Mouse (Mus musculus) thymus, adult 2 months (tissue): ENCODE data around the gene Ybey. TPM values are rescaled to one million over a fixed set of nuclear protein-coding genes. Genes with fewer than 3 reads are reported as not detected.

ENCODE experiments used
- DNase-seq: peaks from one replicate; pipeline ENCODE4 v3.0.0; 2021
- H3K27ac ChIP-seq: fragments of 200-500 bp; 2 replicates; pipeline ENCODE4 v1.5.1; 2012; ENCODE audit warnings: low read length, control low read depth; ENCODE audit not compliant: control insufficient read depth, insufficient read depth
- H3K27me3 ChIP-seq: fragments of 200-500 bp; 2 replicates; pipeline ENCODE4 v1.6.1; 2012; ENCODE audit warnings: mild to moderate bottlenecking, low read length, moderate library complexity, mixed read lengths; ENCODE audit not compliant: control insufficient read depth, insufficient read depth
- H3K36me3 ChIP-seq: fragments of 200-500 bp; 2 replicates; pipeline ENCODE4 v1.6.1; 2012; ENCODE audit warnings: mild to moderate bottlenecking, low read length, moderate library complexity; ENCODE audit not compliant: control insufficient read depth, insufficient read depth
- H3K4me1 ChIP-seq: fragments of 200-500 bp; replicated peaks from 2 replicates; pipeline ENCODE4 v1.6.1; 2012; ENCODE audit warnings: low read length; ENCODE audit not compliant: control insufficient read depth, insufficient read depth
- H3K4me3 ChIP-seq: fragments of 200-500 bp; 2 replicates; pipeline ENCODE4 v1.5.1; 2012; ENCODE audit warnings: mild to moderate bottlenecking, low read length, control low read depth, moderate library complexity; ENCODE audit not compliant: control insufficient read depth, insufficient read depth
- CTCF ChIP-seq: fragments of 200-500 bp; IDR thresholded peaks from 2 replicates; pipeline ENCODE4 v1.5.1; 2012; ENCODE audit warnings: mild to moderate bottlenecking, control low read depth, low read length, moderate library complexity, borderline replicate concordance; ENCODE audit not compliant: control insufficient read depth, poor library complexity, insufficient read depth; ENCODE audit errors: extremely low read depth
- POLR2A ChIP-seq: fragments of 200-500 bp; IDR thresholded peaks from 2 replicates; pipeline ENCODE4 v1.6.1; 2012; ENCODE audit warnings: mild to moderate bottlenecking, low read length, control low read depth, moderate library complexity; ENCODE audit not compliant: control insufficient read depth, poor library complexity, insufficient read depth; ENCODE audit errors: extremely low read depth
- WGBS: fragments of 180-500 bp; shearing (Covaris S2); methylation state at CpG from one replicate; pipeline ENCODE4 v1.1.7; 2018; 5-methylcytosine and 5-hydroxymethylcytosine counted together
- polyA plus RNA-seq: library from polyadenylated mRNA; depleted of rRNA; stranded (reverse); fragments of >200 nt; gene quantifications from 2 replicates; pipeline ENCODE4 v1.2.3, GENCODE M21; 2012

Gene Ybey
- polyA plus RNA-seq, 1 experiment, result 4.1 TPM

GRCm38 (mm10) chr10:76495501-76495900, 26.6 kb upstream of the Ybey start:
- Histone ChIP-seq H3K27me3 (no peaks in the 10 kb centered on the region), H3K36me3 (peaks cover 74% of the 10 kb centered on the region), H3K4me1 (no peaks in the 10 kb centered on the region), H3K4me3 (no peak overlapping the region), H3K27ac (no peak overlapping the region)
- WGBS, result 94% methylated on average over 6 of the region's 6 CpGs
- no peak for DNase-seq
- TF ChIP-seq POLR2A (no peak), CTCF (no peak)

DNA sequence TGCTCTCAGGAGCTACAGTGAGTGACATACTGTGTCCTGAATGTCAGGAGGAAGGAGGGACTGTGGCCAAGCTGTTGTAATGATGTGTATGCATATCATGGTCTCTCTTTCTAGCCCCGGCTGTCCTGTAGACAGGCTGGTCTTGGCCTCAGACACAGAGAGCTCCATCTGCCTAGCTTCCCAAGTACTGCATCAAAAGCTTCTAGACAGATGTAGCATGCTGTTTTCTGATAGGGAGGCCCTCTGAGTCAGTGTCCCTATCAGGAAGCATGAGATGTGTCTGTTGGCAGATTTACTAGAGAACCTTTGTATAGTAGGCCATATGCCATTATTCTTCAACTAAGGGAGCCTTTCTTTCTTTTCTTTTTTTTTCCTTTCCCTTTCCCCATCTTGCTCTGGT, 24.6 kb upstream of the Ybey start:
- no peaks in the 10 kb centered on the region for H3K27me3 ChIP-seq
- TF ChIP-seq CTCF, result no peak
- TF ChIP-seq POLR2A, result no peak
- peaks cover 74% of the 10 kb centered on the region for H3K36me3 ChIP-seq
- H3K4me1 ChIP-seq, result no peaks in the 10 kb centered on the region
- 94% methylated on average over 1 of the region's 1 CpGs for WGBS
- DNase-seq, result no peak
- H3K27ac ChIP-seq, result no peak overlapping the region
- no peak overlapping the region for H3K4me3 ChIP-seq

- Histone ChIP-seq H3K4me1 (no peaks in the 10 kb centered on the region), H3K27ac (no peak overlapping the region), H3K36me3 (peaks cover 76% of the 10 kb centered on the region), H3K4me3 (no peak overlapping the region), H3K27me3 (no peaks in the 10 kb centered on the region)
- 68% methylated on average over 15 of the region's 15 CpGs for WGBS
- TF ChIP-seq CTCF (no peak), POLR2A (no peak)
- DNase-seq, result no peak
Measured at GRCm38 (mm10) chr10:76489205-76489604, 20.3 kb upstream of the Ybey start.

GRCm38 (mm10) chr10:76488265-76488664, 19.4 kb upstream of the Ybey start:
- Histone ChIP-seq H3K36me3 (peaks cover 78% of the 10 kb centered on the region), H3K4me3 (no peak overlapping the region), H3K27me3 (no peaks in the 10 kb centered on the region), H3K4me1 (no peaks in the 10 kb centered on the region), H3K27ac (no peak overlapping the region)
- no peak for TF ChIP-seq POLR2A
- no peak for TF ChIP-seq CTCF
- 95% methylated on average over 8 of the region's 8 CpGs for WGBS
- DNase-seq, result no peak

- TF ChIP-seq CTCF (no peak), POLR2A (no peak)
- Histone ChIP-seq H3K36me3 (peaks cover 83% of the 10 kb centered on the region), H3K27ac (no peak overlapping the region), H3K27me3 (no peaks in the 10 kb centered on the region), H3K4me3 (no peak overlapping the region), H3K4me1 (no peaks in the 10 kb centered on the region)
- 83% methylated on average over 2 of the region's 2 CpGs for WGBS
- no peak for DNase-seq
Measured at GRCm38 (mm10) chr10:76486302-76486701, 17.4 kb upstream of the Ybey start.

DNA sequence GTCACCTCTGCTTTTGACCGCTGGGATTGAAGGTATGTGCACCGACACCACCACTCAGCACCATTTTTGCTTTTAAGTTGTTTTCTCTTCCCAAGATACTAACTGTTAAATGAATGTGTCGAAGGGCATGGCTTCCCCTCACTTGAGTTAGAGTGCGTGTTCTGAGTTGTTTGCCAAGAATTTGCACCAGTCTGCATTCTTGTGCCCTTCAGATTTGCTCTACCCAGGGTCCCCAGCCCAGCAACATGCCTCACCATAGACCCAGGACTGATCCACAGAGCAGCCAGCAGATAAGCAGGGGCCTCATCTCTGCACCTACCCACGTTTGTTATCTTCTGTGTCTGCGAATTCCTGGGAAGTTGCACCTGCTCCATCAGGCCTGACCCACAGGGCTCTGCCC, 12.6 kb upstream of the Ybey start:
- H3K27me3 ChIP-seq, result no peaks in the 10 kb centered on the region
- TF ChIP-seq CTCF (no peak), POLR2A (no peak)
- H3K4me3 ChIP-seq, result no peak overlapping the region
- DNase-seq, result no peak
- no peaks in the 10 kb centered on the region for H3K4me1 ChIP-seq
- H3K27ac ChIP-seq, result no peak overlapping the region
- H3K36me3 ChIP-seq, result peaks cover 84% of the 10 kb centered on the region
- 98% methylated on average over 6 of the region's 6 CpGs for WGBS

DNA sequence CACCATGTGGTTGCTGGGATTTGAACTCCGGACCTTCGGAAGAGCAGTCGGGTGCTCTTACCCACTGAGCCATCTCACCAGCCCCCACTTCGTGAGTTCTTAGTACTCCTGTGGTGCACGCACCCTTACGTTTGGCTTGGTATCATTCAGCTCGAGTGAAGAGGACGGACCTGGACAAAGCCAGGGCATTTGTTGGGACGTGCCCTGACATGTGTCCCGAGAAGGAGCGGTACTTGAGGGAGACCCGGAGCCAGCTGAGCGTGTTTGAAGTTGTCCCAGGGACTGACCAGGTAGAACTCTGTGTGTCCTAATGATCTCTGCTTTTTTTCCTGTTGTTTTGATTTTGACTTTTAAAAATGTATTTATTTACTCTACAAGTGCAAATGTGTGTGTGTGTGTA, 11.9 kb upstream of the Ybey start:
- DNase-seq, result no peak
- Histone ChIP-seq H3K36me3 (peaks cover 86% of the 10 kb centered on the region), H3K27me3 (no peaks in the 10 kb centered on the region), H3K27ac (no peak overlapping the region), H3K4me1 (no peaks in the 10 kb centered on the region), H3K4me3 (no peak overlapping the region)
- WGBS, result 96% methylated on average over 13 of the region's 13 CpGs
- TF ChIP-seq POLR2A (no peak), CTCF (no peak)
